Mouse (Mus musculus) embryonic fibroblast, embryonic 13.5 days (primary cell): Measurements from ENCODE around the gene Btbd8. TPM values are rescaled to one million over a fixed set of nuclear protein-coding genes. Genes with fewer than 3 reads are reported as not detected.

Experiments
- H3K27ac ChIP-seq: 2 replicates; pipeline ENCODE4 v1.5.1; 2012; ENCODE audit warnings: low read length, control low read depth, inconsistent platforms; ENCODE audit not compliant: insufficient read depth
- H3K4me1 ChIP-seq: 2 replicates; pipeline ENCODE4 v1.6.1; 2011; ENCODE audit warnings: low read length; ENCODE audit not compliant: control insufficient read depth, insufficient read depth
- H3K4me3 ChIP-seq: 2 replicates; pipeline ENCODE4 v1.5.1; 2011; ENCODE audit warnings: mild to moderate bottlenecking, control low read depth, low read length; ENCODE audit not compliant: insufficient read depth
- CTCF ChIP-seq: IDR thresholded peaks from 2 replicates; pipeline ENCODE4 v1.5.1; 2011; ENCODE audit warnings: mild to moderate bottlenecking, control low read depth, low read length, moderate library complexity, borderline replicate concordance; ENCODE audit not compliant: insufficient read depth
- POLR2A ChIP-seq: IDR thresholded peaks from 2 replicates; pipeline ENCODE4 v1.6.1; 2011; ENCODE audit warnings: low read depth, mild to moderate bottlenecking, control low read depth, low read length, moderate library complexity
- polyA plus RNA-seq: library from polyadenylated mRNA; stranded (reverse); fragments of >200 nt; gene quantifications from 2 replicates; pipeline ENCODE4 v1.2.4, GENCODE M21; 2011; ENCODE audit warnings: low read depth; ENCODE audit not compliant: missing spikeins, insufficient read length

Gene Btbd8
- polyA plus RNA-seq, 1 experiment = 4.8 TPM

- no peak overlapping the region for H3K4me3 ChIP-seq
- no peaks in the 10 kb centered on the region for H3K4me1 ChIP-seq
- no peak for TF ChIP-seq CTCF
- TF ChIP-seq POLR2A = no peak
These were observed 11.0 kb downstream of the Btbd8 start for GRCm38 (mm10) chr5:107448784-107449183.

DNA sequence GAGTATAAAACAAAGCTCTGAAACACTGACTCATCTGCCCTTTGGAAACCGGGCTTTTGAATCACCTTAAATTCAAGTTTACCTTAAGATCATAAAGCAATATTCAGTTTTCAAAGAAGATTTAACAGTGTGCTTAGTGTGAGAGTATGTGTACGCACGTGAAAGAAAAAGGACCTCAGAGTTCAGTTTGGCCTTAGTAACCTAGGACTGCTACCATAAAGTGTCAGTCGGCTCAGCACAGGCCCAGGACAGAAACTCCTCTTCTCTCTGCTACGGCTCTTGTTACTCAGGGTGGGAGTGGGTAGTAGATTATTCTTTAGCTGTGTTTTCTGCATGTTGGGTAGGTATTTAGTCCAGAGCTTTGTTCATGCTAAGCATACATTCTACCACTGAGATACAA, 11.8 kb downstream of the Btbd8 start:
- Histone ChIP-seq H3K4me3 (no peak overlapping the region), H3K4me1 (no peaks in the 10 kb centered on the region), H3K27ac (no peak overlapping the region)
- TF ChIP-seq POLR2A (no peak), CTCF (no peak)

More at GRCm38 (mm10) chr5:107448784-107449183, 11.0 kb downstream of the Btbd8 start:
- no peak overlapping the region for H3K27ac ChIP-seq

DNA sequence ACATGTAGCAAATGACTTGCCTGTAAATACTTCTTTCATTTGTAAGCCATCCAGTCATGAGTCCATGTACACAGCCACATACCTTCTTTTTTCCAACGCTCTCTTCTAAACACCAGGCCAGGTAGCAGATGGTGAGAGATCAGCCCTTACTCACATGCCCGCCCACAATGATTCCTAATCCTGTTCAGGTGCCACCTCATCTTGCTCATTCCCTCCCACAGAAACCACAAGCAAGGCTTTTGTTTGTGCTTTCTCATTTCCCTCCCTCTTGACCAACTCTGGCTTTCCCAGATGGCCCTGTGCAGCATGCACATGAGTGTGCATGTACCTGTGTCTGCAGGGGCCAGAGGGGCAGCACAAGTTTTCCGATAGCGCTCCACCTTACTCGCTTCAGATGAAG, 12.5 kb downstream of the Btbd8 start:
- Histone ChIP-seq H3K4me1 (no peaks in the 10 kb centered on the region), H3K4me3 (no peak overlapping the region), H3K27ac (no peak overlapping the region)
- no peak for TF ChIP-seq CTCF
- TF ChIP-seq POLR2A = no peak

DNA sequence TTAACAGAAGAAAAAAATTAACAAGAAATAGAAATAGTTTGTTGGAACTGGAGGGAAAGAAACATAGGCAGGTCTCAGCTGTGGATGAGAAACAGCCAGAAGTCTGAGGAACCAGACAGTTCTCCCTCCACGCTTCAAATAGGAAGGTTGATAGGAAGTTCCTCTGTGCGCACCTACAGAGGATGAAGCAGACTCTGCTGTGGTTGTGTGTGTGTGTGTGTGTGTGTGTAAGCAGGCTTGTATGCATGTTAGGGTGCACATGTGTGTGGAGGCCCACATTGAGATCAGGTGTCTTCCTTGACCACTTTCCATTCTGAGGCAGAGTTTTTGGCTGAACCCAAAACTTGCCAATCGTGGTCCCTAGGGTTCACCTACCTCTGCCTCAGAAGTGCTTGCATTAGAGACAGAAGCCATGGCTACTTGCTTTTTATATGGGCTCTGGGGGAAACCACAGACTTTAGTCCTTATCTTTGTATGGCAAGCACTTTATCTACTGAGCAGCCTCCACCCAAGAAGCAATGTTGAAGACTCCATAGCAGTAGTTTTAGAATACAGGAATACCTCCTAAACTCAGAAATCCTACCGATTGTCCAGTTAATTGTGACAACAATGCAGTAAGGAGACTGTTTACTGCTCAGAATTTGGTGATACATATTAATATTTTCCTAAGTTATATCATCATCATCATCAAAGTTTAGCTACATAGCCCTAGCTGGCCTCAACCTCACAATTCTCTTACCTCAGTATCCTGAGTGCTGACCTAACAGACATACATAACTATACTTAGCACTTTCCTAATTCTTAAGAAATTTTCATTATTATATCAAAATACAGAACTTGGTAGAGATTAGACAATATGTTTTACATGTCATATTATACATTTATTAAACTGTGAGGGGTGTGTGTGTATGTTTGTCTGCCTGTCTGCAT, 24.6 kb downstream of the Btbd8 start:
- no peak overlapping the region for H3K4me3 ChIP-seq
- H3K27ac ChIP-seq = no peak overlapping the region
- TF ChIP-seq POLR2A (no peak), CTCF (no peak)
- H3K4me1 ChIP-seq = no peaks in the 10 kb centered on the region

DNA sequence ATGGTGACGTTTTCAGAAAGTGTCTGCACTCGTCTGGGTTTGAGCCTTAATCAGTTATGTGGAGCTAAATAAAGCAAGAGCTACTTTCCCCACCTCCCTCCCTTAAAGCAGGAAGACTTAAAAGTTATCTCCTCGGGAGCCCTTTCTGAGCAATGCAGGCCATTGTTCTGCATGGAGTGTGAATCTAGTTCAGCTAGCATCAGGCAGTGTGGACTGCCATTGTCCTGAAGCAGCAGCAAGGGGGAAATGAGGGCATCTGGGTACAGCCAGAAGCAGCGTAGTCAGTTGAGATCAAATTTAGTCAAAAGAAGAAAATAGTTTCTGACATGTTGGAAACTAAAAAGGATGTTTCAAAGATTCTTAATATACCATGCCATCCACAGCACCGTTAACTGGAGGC, 28.7 kb downstream of the Btbd8 start:
- Histone ChIP-seq H3K4me3 (no peak overlapping the region), H3K27ac (no peak overlapping the region), H3K4me1 (no peaks in the 10 kb centered on the region)
- TF ChIP-seq CTCF (no peak), POLR2A (no peak)

GRCm38 (mm10) chr5:107467098-107467497, 29.3 kb downstream of the Btbd8 start:
- no peak overlapping the region for H3K4me3 ChIP-seq
- TF ChIP-seq CTCF = no peak
- TF ChIP-seq POLR2A = no peak
- H3K4me1 ChIP-seq = no peaks in the 10 kb centered on the region
- H3K27ac ChIP-seq = no peak overlapping the region

DNA sequence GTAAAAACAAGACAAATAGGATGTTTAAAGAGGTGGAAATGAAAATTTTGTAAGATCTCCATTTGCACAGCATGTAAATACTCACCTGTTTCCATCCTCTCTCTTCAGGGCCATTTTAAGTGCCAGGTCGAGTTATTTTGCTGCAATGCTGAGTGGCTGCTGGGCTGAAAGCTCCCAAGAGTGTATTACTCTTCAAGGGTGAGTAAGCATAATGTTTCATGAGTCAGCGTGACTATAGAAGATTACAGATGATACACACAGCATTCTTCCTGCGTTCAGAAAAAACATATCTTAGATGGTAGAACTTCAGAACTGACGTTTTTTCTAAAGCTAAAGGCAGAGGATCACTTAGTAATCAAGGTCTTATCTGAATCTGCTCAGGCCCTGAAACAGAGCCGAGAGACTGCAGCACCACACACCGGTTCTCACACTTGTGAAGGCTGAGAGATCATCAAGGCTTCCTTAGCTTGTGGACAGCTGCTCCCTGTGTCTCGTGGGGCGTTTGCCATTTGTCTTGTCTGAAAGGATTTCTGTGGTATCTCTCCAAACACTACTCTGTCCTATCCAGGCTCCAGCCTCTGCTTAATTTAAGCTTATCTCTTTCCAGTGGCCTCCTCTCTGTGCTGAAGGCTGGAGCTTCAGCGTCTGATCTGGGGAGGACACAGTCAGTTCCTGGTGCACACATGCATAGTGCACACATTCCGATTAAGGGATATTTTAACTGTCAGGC, 33.0 kb downstream of the Btbd8 start:
- TF ChIP-seq POLR2A (no peak), CTCF (no peak)
- Histone ChIP-seq H3K4me1 (no peaks in the 10 kb centered on the region), H3K4me3 (no peak overlapping the region), H3K27ac (no peak overlapping the region)

DNA sequence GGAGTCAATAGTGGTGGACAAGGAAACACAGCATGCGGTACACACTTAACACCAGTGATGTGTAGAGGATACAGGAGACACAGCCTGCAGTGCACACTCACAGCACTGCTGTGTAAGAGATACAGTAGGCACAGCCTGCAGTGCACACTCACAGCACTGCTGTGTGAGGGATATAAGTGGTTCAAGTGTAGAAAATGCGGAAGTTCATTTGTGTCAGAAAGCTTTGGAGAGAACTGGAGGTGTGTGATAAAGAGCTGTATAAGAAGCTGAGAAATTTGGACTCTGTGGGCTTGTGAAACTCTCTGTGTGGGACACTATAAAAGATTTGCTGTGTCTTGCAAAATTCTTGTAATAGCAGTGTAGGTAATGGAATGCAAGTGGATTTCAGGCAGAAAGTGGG, 42.4 kb downstream of the Btbd8 start:
- Histone ChIP-seq H3K4me1 (no peaks in the 10 kb centered on the region), H3K27ac (no peak overlapping the region), H3K4me3 (no peak overlapping the region)
- no peak for TF ChIP-seq POLR2A
- no peak for TF ChIP-seq CTCF

- H3K4me3 ChIP-seq = no peak overlapping the region
- TF ChIP-seq POLR2A = no peak
- no peak for TF ChIP-seq CTCF
- peaks cover 5% of the 10 kb centered on the region for H3K4me1 ChIP-seq
- H3K27ac ChIP-seq = no peak overlapping the region
These were observed 51.2 kb downstream of the Btbd8 start for GRCm38 (mm10) chr5:107488996-107489395.

DNA sequence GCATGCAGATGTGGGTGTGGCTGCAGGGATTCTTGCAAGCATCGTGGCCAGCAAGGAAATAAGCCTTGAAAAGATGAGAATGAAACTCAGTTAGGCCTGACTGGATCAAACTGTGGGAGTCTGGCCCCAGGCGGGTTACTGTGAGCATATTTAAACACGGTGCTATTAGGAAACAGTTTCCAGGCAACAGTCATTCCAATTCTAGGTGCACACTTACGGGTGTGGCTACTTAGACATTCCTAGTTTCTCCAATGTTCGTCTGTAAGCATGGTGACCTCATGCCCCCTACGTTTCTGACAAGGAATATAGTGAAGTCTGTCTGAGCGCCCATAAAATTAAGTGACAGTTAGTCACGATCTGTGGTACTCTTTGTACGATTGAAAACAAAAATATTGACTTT, 53.2 kb downstream of the Btbd8 start:
- TF ChIP-seq CTCF = no peak
- no peak for TF ChIP-seq POLR2A
- no peak overlapping the region for H3K4me3 ChIP-seq

More for the DNA sequence above, 53.2 kb downstream of the Btbd8 start:
- Histone ChIP-seq H3K27ac (no peak overlapping the region), H3K4me1 (peaks cover 5% of the 10 kb centered on the region)
